Mouse (Mus musculus) embryonic fibroblast, embryonic 13.5 days (primary cell): ENCODE results near the gene Lmx1b.

Experiments
- CTCF ChIP-seq: IDR thresholded peaks from 2 replicates; pipeline ENCODE4 v1.5.1; 2011; ENCODE audit warnings: mild to moderate bottlenecking, control low read depth, low read length, moderate library complexity, borderline replicate concordance; ENCODE audit not compliant: insufficient read depth
- POLR2A ChIP-seq: IDR thresholded peaks from 2 replicates; pipeline ENCODE4 v1.6.1; 2011; ENCODE audit warnings: low read depth, mild to moderate bottlenecking, control low read depth, low read length, moderate library complexity

DNA sequence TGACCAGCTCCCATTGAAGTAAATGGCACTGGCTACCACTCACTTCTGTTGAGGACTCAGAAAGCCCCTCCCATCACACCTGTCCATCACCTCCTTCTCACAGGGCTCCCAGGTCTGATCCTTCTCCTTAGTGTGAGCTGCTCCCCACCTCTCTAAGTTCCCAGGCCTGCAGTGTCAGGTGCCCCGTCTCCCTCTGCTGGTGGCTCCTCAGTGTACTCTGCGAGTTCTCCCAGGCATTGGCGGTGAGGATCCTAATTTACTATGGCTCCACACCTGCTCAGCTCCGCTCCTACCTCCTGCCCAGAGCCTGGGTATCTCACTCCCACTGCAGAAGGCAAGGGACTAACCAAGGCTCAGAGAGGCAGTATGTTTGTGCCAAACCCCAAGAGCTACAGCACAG, 57.0 kb downstream of the Lmx1b start:
- TF ChIP-seq POLR2A (no peak), CTCF (peak; percentile 66; the same call in 1 of the 2 replicates)
